Mouse (Mus musculus): Measurements from ENCODE around the gene Rb1.

Rb1 gene

DNA sequence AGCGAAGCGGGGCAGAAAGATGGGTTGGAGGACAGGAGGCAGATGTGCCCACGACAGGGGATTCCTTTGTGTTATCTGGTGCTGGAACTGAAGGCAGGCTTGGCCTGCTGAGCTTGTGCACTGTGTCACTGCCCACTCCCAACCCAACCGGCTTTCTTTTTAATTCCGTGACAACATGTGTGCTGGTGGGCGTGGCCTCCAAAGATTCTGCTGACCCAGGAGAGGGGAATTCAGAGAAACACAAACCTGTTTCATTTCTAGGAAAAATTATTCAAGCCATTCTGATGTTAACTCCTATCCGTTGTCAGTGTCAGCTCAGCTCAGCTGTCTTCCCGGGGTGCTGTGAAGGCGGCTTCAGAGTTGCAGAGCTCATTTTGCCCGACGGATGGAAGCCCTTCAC is 147.7 kb downstream of the Rb1 start:
- CTCF ChIA-PET = interaction anchor here in 2 of 4 experiments (0.6 kb wide), 2 partner anchors 311 to 446 kb away, joined by 3 read pairs; no protein-coding TSS in a partner anchor
- POLR2A ChIA-PET = interaction anchor here in 1 of 4 experiments (0.6 kb wide), 1 partner anchor 31 kb away, joined by 6 read pairs; no protein-coding TSS in a partner anchor

DNA sequence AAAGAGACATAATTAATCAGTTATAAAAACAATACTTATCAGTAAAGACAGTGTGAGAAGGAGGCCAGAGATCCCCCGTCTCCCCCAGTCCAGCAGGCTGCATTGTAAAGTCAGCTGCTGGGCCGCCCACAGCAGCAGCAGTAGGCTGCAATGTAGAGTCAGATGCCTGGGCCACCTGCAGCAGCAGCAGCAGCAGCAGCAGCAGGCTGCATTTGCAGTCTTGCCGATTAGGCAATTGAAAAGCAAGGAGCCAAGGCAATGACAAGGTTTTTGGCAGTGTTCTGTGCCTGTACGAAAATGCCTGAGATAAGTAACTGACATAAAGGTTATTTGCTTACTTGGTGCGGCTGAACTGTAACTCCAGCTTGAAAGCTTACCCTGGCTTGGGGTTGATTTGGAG is 149.4 kb downstream of the Rb1 start:
- CTCF ChIA-PET = no interaction called here
- POLR2A ChIA-PET = no interaction called here

DNA sequence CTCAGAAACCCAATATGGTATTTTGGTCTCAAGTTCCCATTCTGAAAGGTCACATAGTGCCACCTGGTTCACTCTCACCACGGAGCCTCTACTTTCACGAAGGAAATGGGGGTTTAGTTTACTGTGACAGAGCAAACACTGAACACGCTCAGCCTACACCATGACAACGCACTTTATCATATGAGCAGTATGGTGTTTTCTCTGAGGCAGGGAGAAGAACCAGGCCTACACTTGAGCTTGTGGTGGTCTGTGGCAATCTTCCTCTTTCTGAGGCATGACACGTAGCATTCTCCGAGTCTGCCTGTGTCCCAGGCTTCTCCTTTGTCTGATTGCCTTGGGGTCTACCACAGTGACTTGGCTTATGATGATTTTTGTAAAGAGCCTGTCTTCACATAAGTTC is 149.8 kb downstream of the Rb1 start:
- ChIA-PET POLR2A (no interaction called here), CTCF (no interaction called here)

DNA sequence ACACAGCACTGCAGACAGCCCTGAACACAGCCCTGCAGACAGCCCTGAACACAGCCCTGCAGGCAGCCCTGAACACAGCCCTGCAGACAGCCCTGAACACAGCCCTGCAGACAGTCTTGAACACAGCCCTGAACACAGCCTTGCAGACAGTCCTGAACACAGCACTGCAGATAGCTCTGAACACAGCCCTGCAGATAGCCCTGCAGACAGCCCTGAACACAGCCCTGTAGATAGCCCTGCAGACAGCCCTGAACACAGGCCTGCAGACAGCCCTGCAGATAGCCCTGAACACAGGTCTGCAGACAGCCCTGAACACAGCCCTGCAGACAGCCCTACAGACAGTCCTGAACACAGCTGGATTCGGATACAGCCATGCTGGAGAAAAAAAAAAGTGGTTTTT is 150.6 kb downstream of the Rb1 start:
- POLR2A ChIA-PET = no interaction called here
- CTCF ChIA-PET = no interaction called here

DNA sequence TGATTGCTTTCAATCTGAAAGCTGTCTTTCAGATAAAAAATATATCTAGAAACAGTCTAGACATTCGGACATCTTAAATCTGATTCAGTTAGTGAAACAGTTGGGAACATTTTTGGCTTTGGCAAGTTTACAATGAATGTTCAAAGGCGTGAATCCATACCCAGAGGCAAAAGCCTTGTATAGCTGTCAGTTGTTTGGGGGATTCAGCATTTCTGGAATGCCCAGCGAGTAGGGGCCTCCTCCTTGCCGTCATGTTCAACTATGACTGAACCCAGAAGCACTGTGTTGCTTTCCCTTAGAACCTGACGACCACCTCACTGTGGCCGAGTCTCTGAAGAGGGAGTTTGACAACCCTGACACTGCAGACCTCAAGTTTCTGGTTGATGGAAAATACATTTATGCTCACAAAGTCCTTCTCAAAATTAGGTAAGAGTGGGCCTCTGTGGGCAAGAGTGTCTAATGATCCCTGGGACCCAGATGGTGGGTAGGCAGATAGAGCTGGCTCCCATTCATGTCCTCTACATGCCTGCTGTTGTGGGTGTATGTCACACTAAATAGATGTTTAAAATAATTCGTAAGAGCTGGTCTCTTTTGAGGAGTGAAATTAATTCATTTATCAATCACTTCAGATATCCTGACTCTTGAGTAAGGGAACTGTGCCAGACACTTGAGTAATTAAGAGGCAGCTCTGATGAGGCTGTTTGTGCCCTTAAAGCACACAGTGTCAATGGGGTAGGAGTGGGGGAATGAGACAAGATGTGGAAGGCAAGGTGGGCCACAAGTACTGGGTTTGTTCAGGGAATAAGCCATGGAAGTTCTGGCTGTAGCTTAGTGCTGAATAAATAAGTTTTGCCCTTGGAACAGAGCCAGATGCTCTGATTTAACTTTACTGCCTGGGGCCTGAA is 151.3 kb downstream of the Rb1 start:
- CTCF ChIA-PET = no interaction called here
- POLR2A ChIA-PET = no interaction called here

DNA sequence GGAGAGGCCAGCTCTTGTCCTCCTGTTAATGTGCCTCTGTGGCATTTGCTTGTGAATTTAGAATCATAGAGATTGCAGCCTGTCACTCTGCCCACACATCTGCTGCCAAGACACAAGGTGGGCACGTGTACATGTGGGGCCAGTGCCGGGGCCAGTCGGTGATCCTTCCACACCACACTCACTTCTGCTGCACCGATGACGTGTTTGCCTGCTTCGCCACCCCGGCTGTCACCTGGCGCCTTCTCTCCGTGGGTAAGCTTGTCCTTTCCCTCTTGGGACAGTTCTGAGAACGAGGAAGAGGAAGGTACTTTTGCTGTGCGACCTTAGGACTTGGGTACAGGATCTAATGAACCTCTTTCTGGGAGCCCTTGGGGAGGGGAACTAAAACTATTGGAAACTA is 152.0 kb downstream of the Rb1 start:
- CTCF ChIA-PET = no interaction called here

DNA sequence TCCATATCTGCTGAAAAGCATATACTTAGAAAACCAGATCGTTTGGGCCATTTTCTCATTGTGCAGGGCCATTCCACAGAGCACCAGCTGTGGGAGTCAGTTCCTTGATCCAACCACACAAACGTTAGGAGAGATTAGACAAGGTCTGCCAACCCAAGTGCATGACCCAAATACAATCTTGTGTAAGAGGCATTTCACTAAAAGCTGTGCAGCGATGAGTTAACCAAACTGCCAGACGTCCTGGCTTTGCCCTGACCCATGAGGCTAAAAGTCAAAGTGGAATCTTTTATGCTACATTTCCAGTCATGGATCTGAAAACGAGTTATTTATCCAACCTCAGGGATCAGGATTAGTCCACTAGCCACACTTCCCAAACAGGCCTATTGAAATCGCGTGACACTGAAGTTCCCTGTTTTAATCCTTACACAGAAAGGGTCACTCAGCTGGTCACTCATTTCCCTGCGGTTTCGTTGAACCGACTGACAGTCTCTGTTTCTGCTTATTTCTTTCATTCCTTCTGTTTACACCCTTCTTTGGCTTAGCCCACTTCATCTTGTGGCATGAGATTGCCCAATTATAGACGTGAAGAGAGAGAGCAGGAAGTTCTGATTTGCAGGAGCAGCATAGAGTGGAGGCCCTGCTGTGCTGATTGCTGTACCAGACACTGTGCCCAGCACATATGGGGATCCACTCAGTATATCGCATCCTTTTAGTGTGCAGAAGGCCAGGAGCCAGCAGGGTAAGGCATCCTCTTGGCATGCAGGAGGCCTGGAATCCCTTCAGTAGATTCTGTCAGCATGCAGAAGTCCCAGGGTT is 153.2 kb downstream of the Rb1 start:
- ChIA-PET POLR2A (no interaction called here), CTCF (no interaction called here)

More for the DNA sequence above, 152.0 kb downstream of the Rb1 start:
- POLR2A ChIA-PET = no interaction called here

DNA sequence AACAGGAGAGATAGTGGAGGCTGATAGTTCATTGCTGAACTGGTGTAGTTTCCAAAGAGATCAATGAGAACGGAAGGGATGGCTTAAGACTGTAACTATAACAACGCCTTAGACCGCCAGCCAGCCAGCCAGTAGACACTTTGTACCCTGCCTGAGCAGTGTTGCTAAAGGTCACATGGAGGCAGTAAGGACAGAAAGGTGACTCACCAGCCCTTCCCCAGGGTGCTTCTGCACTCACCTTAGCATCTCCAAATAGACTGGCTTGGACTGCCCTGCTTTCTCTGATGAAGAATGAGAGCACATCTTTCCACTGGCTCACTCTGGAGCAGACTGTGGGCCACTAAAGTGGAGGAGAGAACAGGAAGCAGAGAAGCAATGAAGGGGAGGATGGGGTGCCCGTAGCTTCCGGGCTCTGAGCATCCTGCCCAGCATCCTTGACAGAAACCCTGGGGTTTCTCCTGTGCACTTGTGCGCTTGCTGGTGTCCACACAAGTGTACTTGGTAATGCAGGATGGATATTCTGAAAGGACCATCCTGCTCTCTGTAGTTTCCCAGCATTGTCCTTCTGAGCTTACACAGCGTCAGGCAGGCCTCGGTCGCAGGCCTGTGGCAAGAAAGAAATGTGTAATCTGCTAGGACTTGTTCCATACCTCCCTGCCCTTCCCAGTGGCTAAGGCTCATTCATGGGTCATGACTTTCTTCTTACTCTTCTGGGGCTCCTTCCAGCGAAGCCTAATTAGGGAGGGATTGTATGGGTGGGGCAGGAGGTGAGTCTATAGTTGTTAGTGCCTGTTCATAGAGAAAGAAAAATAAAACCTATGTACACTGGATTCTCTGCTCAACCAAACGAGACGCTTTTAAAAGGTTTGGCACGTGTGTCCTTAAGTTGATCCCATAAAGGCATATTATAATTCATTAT is 155.4 kb downstream of the Rb1 start:
- POLR2A ChIA-PET = no interaction called here
- CTCF ChIA-PET = interaction anchor here in 1 of 4 experiments (0.6 kb wide), 1 partner anchor 16 kb away, joined by 3 read pairs; no protein-coding TSS in a partner anchor

DNA sequence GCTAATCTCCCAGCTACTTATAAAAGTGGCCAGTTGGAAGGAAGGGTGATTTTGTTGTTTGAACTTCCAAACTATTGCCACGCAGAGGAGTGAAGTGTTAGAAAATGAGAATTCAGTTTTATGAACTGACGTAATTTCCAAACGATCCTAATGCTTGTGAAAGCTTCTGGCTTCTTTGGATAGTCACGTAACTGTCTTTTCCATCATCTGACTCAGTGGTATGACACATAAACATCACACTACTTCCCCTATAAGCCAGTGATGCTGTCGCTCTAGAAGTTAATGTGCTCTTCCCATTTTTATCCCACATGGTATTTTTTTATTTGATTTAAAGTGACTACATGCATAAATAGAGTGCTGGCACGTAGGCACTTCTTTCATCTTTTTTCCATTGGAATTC is 157.0 kb downstream of the Rb1 start:
- ChIA-PET CTCF (interaction anchor here in 1 of 4 experiments (1.4 kb wide), 1 partner anchor 134 kb away, joined by 3 read pairs; no protein-coding TSS in a partner anchor), POLR2A (interaction anchor here in 1 of 4 experiments (1.0 kb wide), 1 partner anchor 12 kb away, joined by 3 read pairs; no protein-coding TSS in a partner anchor)

DNA sequence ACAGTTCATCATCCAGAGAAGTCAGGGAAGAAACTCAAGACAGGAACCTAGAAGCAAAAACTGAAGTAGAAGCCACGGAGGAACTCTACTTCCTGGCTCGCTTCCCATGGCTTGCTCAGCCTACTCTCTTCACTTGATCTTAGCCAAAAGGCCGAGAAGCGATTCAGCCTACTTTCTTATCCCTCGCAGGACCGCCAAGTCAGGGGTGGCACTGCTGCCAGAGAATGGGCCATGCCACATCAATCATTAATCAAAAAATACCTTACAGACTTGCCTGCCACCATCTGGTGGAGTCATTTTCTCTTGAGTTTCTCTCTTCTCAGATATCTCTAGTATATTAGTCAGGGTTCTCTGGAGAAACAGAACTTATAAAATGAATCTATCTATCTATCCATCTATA is 160.5 kb downstream of the Rb1 start:
- ChIA-PET POLR2A (no interaction called here), CTCF (no interaction called here)

DNA sequence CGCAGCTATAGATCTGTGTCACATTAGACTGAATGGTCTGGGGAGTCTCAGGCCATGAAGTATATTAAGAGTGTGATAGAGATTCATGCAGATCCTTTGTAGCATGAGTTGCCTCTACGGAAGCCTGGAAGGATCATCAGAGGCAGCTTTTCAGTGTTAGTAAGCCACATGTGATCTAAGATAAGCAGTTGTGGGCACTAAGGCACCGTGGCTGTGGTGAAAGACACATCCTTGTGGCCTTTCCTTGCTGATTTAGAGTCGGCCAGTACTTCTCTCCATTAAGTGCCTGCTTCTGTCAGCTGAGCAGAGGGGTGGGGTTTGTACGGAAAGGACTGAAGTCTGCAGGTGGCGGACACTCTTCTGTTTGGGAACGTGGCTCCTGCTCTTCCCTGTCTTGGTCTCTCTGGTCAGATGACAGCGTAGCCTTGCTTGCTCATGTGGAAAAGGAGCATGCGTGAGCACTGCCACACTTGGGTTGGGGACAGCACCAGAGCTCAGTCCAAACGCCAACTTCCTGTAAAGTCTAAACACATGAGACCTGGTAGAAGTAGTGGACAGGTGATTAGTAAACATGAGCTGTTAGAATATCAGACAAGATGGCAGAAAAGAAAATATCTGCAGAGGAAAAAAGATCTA is 162.1 kb downstream of the Rb1 start:
- ChIA-PET POLR2A (interaction anchor here in 1 of 4 experiments (1.3 kb wide), 1 partner anchor 10 kb away, joined by 3 read pairs; no protein-coding TSS in a partner anchor), CTCF (no interaction called here)

DNA sequence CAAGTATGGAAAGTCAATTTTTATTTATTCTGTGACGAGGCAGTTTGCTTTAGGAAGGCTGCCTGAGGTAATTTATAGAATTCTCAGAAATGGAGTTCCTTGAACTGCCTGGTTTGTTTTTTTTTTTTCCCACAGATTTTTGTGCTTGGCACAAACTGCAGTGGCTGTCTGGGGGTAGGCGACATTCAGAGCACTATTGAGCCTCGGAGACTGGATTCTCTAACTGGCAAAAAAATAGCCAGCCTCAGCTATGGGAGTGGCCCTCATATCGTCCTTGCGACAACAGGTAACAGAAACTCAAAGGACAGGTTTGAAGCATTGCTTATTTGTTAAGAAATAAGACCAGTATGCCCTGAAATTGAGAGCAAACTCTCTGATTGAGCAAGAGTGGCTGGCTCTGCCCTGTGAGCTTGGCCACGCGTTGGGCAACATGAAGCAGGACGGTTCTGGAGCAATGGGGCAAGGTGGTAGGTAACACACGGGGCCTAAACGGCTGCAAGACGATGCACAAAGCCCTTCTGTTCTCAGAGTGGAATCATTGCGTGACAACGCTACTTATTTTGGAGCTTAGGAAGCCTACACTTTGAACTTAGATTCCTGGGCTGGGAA is 163.3 kb downstream of the Rb1 start:
- ChIA-PET POLR2A (interaction anchor here in 1 of 4 experiments (0.7 kb wide), 1 partner anchor 86 kb away, joined by 4 read pairs; no protein-coding TSS in a partner anchor), CTCF (no interaction called here)

DNA sequence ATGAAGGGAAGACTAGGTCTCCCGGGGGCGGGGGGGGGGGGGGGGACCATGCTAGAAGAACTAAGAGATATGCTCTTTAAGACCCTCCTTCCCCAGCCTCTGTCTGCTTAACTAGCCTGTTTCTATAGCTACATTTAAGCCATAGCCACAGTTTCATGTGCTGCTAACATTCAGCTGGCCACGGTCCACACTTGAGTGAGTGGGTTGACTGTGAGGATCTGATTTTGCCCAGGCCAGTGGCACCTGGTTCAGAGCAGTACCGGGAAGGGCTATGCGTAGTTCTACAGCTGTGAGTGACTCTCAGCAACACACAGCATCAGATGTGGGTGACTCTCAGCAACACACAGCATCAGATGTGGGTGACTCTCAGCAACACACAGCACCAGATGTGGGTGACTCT is 164.3 kb downstream of the Rb1 start:
- POLR2A ChIA-PET = no interaction called here
- CTCF ChIA-PET = no interaction called here

DNA sequence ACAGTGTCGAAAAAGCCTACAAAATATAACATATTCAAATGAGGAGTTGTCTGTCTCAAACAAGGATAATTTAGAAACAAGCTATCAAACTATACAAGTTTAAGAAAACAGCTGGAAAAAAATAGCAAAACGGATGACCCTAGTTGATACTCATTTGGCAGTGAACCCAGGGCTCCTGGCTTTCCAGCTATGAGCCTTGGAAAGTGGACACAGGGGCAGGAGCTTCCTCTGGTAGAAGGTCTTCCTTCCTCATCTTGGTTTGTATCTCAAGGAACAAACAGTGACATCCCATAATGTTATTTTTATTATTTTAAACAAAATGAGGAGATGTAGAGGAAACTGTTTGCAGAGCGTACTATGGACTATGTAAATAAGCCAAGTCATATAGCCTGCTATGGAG is 177.5 kb downstream of the Rb1 start:
- CTCF ChIA-PET = no interaction called here
- POLR2A ChIA-PET = no interaction called here

DNA sequence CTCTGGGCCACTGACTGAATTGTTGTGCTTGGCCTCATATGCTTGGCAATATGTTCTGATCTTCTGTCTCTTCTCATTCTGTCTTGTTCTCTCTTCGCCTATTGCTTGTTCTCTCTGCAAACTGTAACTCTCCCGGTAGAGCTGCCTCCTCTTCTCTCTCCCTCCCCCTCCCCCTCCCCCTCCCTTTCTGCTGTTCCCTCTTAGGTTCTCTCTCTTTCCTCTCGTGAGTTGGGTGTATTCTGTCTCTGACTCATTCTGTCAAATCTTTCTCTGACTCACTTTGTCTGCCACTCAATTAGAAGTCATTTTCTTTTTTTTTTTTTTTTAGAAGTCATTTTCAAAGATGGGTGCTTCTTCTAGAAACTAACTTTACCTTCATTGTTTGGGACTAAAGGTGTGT is 178.9 kb downstream of the Rb1 start:
- ChIA-PET POLR2A (interaction anchor here in 1 of 4 experiments (0.7 kb wide), 1 partner anchor 421 kb away, joined by 6 read pairs; no protein-coding TSS in a partner anchor), CTCF (no interaction called here)

DNA sequence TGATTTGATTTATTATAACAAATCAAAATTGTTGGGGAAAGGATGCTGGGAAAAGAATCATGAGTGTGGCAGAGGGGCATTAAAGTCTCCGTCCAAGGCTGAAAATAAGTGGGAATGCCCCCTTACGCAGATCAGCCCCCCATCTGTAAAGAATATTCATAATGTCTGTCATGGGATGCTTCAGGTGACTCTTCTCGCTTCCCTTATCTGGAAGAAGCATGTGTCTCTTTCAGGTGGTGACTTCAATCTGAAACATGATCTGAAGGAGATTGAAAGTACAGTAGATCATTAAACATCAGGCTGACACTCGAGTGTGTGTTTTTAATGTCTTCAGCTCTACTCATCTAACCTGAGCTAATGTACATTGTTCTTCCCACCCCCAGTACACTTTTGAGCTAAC is 180.1 kb downstream of the Rb1 start:
- POLR2A ChIA-PET = no interaction called here
- CTCF ChIA-PET = no interaction called here

DNA sequence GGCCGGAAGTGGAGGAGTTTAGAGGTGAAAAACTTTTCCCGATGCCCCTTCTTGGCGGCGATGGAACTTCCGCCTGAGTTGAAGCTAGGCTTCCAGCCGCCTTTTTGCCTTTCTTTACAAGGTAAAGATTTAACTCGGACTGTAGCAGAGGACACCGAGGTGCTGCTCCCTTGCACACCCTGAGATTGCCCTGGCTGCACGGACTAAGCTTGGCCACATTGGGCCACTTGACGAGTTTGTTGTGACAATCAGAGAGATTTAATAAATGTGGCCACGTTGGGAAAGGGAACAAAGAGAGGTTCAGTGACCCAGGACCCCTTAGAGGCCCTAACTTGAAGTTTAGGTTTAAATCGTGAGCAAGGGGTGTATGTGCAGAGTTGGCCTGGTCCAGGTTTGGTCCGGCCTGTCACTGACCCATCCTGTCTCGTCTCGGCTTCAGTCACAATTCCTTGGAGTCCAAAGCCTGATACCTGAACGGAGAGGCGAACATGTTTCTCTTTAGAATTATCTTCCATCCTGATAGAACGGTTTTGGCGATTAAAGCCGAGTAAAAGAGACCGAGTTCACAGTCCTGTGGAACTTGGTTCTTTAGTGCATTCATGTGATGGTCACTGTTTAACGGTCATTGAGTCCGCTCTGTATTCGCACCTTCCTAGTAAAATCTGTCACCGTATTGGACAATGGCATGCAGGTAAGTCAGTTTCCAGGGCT is 181.8 kb downstream of the Rb1 start:
- CTCF ChIA-PET = no interaction called here
- POLR2A ChIA-PET = interaction anchor here in 3 of 4 experiments (0.5 to 2.9 kb wide), 9 partner anchors 8 to 220 kb away, joined by 3 to 9 read pairs (median 3); no protein-coding TSS in a partner anchor
